Mouse (Mus musculus) spleen, postnatal 36 days (tissue): Measurements from ENCODE around the gene Cxcr6.
A peak's percentile ranks its signal among the peaks of the same experiment; 100 is the strongest.

ENCODE experiments used
- DNase-seq, 2 experiments: peaks; one replicate each; pipeline ENCODE4 v3.0.0; 2022; ENCODE audit warnings: low spot score in 2 of 2, mixed read lengths in 1 of 2

Gene Cxcr6

DNA sequence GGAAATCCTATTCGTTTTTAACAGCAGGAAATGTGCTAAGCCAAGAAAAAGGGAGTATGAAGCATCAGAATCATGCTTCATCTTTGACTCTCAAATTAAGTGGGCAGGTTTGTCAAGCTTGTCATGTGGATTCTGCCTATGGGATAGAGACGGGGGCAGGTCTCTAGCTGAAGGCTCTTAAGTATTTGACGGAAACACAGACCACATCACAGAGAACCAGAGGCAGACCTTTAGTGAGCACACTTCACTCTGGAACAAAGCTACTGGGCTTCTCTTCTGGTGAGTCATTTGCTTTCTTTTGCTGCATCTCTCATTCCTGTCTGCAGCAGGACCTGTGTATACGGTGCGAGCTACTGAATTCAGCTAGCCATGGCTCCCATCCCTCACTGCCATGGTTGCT is at the start of gene Cxcr6:
TSS of gene Cxcr6 (plus strand) at position 209 of the 400 bp plus-strand sequence.
- peak in 1 of 2 experiments; percentile 16 for DNase-seq

DNA sequence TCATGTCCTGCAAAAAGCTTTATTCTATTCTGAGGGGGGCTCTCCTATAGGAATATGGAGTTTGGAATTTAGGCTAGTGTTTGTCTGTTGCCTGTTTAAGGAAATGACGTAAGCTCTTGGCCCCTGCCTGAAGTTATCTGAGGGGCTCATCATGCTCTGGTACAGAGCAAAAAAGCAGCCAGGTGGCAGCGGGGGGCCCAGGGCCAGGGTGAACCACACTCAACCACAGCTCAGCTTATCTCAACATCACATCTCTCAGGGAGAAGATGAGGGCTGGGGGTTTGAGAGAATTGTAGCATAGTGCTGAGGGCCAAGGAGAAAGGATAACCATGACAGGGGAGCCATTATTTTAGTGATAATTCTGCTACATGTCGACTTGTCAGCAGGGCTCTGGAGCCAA is 49.5 kb upstream of the Cxcr6 start:
- DNase-seq, result peak in 1 of 2 experiments; percentile 11

DNA sequence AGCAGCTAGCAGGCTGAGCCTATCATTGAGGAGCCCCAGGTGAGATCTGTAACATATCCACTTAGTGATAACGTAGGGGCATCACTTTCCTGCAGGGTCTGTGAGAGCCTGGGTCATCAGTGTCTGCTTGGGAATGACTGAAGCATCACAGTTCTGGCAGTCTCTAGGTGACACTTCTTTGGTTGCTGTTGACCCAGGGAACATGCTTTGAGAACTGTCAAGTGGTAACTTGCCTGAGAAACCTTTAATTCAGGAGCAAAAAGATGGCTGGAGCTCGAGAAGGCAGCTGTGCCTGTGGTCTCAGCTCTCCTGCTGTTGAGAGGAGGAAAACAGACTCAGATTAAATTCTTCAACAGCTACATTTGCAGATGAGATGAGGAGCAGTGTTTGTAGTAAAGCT is 48.9 kb upstream of the Cxcr6 start:
- no peak for DNase-seq

- DNase-seq, result no peak
These were observed 48.1 kb upstream of the Cxcr6 start for GRCm38 (mm10) chr9:123758156-123758555.

DNA sequence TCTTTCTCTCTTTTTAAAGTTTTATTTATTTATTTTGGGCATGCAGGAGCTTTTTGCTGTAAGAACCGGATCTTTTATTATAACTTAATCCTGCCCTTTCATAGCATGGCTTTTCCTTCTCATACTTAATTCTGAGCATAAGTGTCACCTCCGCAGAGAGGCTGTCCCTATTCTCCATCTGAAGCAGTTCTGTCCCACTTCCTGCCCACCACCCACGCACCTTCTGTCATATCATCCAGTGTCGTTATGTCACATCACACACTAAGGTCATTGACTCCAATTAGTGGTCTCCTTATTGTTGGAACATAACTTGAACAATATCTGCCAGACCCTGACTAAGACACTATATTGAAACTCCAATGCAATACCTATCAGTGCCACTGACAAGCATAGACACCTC is 47.6 kb upstream of the Cxcr6 start:
- DNase-seq, result no peak

- DNase-seq, result no peak
These were observed 45.5 kb upstream of the Cxcr6 start for GRCm38 (mm10) chr9:123760806-123761205.

- peak; percentile 77 to 82 for DNase-seq
These were observed 43.4 kb upstream of the Cxcr6 start for GRCm38 (mm10) chr9:123762886-123763285.

DNA sequence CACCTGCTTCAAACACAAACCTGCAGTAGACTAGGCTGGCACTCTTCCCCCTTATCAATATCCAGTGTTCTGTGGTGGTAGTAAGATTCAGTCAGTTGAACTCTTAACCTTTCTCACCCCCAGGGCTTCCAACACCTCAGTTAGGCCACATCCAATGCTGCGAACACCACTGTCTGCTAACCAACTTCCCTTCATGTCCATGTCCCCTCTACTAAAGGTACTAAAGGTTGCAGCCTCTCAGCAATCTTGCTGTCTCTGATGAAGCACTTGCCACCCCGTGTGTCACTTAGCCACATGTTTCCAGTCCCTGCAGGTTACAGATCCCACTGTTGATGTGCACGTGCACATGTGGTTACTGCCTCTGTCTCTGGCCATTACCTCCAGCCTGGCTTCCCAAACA is 42.5 kb upstream of the Cxcr6 start:
- DNase-seq, result no peak

DNA sequence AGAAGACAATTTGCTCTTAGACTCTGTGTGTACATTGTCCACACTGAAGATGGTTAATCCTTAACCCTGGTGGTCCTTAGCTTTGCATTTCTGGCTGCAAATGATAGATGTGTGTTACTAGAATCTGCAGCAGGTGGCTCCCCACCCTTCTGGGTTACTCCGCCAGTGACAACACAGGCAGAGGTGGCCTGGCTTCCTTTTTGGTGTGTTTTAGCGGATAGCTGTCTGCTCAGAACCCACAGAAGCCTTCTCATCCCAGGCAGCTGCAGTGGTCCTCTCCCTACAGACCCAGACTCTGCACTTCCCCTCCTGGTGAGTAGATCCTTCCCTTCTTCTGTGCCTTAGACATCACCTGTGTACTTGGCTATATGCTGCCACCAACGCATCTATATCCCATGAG is 39.3 kb upstream of the Cxcr6 start:
- DNase-seq, result no peak

GRCm38 (mm10) chr9:123768443-123768842 is 37.8 kb upstream of the Cxcr6 start:
- DNase-seq, result no peak

GRCm38 (mm10) chr9:123769532-123769931 is 36.7 kb upstream of the Cxcr6 start:
- DNase-seq, result peak; percentile 35 to 43

DNA sequence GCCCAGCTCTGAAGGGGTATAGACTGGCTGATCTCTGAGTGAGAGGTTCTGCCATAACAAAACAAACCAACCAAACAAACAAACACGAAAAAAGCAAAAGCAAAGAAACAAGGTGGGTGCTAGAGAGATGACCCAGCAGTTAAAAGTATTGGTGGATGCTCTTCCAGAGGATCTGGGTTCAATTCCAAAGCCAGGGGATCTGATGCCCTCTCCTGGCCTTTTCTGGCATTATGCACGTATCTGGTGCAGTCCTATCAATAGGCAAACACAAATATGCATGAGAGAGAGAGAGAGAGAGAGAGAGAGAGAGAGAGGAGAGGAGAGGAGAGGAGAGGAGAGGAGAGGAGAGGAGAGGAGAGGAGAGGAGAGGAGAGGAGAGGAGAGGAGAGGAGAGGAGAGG is 33.0 kb upstream of the Cxcr6 start:
- DNase-seq, result peak; percentile 38 to 40

DNA sequence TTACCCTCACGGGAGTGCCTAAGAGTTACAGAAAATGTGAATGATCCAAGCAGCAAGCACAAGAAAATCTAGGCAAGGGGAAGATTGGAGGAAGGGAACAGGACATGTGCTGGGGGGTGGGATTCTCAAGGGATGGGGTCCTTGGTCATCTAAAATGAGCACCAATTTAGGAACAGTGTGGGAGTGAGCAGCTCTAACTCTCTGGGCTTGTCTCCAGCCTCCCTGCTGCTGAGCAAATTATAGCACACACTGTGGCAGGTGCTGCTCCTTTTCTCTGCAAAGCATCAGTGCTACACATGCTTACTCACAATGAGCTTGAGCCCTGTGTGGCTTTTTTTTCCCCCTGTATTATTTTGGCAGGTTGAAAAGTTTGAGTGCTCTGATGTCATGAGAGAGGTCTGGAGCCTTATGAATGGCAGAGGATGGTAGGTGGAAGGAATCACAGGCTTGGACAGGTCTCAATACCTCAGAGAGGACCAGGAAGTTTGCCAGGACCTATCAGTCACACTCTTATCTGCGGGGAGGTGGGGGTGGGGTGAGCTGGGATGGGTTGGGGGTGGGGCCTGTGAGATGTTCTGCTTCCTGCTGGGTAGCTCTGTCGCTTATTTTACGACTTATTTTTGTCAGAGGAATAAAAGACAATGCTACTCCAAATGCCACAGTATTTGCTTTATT is 17.3 kb upstream of the Cxcr6 start:
- no peak for DNase-seq

- peak; percentile 33 to 37 for DNase-seq
These were observed 10.1 kb upstream of the Cxcr6 start for GRCm38 (mm10) chr9:123796174-123796573.

DNA sequence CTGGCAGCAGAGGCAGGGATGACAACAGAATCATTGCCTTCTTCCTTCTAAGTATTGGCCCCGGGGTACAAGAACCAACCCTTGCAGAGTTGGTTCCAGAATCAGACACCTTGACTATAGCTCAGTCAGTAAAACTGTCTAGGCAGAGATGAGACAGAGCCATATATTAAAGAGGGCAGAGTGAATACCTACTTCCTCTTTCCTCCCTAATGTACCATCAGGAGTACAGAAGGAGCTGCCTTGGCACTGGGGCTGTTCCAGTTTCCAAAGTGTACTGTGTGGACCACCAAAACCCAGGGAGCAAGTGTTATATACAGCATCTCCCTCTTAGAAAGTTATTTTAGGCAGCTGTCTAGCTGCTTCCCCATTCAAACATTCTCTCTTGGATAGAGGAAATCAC is 4.7 kb upstream of the Cxcr6 start:
- no peak for DNase-seq

DNA sequence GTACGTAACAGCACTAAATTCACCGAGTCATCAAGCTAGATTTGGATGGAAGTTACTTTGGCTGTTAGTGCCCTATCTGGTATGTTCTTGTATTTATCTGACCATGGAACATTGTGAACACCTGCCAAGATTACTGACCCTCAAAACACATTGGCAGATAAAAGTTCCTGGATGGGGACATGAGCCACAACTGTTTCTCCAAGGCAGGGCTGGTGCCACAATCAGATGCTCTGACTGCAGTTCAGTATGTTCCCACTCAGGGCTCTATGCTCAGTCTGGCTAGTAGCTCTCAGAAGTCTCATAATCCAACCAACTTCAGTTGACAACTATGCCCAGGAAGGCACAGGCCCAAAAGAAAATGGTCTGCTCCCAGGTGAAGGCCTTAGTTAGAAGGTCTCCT is 3.9 kb upstream of the Cxcr6 start:
- DNase-seq, result no peak

- DNase-seq, result no peak
These were observed 3.4 kb upstream of the Cxcr6 start for GRCm38 (mm10) chr9:123802896-123803295.

DNA sequence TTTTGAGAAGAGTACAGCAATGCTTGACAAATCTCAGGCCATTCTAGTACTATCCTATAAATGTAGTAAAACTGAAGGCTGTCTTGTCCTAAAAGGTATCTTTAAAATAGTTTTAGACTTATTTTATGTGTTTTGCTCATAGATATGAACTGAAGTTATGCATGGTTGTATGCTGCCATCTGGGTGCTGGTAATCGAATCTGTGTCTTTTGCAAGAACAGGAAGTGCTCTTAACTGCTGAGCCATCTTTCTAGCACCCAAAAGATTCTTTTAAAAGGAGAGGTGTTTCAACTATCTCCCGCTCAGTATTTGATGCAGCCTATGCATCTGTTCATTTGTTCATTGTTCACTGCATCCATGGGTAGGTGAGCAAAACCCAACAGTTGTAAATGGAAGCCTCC is 1.0 kb upstream of the Cxcr6 start:
- DNase-seq, result no peak

GRCm38 (mm10) chr9:123808583-123808982 is 2.3 kb downstream of the Cxcr6 start:
- no peak for DNase-seq

DNA sequence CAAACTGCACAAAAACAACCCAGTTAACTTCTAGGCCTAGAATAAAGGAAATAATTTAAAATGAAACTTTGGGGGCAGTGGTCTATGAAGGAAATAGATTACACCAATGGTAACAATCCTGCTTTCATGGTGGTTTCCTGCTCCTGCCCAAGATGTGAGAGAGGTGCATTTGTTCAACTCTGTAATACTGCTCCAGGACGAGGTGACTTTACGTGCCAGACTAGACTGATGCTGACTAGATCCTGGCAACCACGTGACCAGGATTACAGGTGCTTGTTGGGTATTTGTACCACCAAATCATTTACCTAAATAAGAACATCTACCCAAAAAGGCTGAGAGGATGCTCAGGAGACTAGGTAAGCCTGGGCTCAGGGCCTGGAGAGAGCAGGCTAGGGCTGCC is 5.6 kb downstream of the Cxcr6 start:
- no peak for DNase-seq

- DNase-seq, result peak; percentile 25 to 39
These were observed 8.1 kb downstream of the Cxcr6 start for GRCm38 (mm10) chr9:123814326-123814725.

DNA sequence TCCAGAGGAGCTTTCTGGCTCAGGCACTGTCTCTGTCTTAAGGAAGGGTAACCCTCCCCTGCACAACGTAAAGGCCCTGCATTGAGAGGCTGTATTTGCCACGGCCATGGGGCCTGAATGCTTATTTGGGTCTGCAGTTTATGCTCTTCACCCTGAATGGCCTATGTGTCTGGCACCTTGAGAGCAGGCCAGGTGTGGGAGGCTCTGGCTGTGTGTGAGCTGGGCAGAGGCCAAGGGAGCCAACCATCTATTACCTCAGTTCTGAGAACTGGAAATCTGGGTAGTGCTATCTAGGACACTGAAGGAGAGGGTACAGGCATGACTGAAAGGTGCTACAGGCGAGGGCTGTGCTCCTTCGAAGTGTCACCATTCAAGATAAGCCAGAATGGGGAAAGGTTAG is 8.5 kb downstream of the Cxcr6 start:
- no peak for DNase-seq

DNA sequence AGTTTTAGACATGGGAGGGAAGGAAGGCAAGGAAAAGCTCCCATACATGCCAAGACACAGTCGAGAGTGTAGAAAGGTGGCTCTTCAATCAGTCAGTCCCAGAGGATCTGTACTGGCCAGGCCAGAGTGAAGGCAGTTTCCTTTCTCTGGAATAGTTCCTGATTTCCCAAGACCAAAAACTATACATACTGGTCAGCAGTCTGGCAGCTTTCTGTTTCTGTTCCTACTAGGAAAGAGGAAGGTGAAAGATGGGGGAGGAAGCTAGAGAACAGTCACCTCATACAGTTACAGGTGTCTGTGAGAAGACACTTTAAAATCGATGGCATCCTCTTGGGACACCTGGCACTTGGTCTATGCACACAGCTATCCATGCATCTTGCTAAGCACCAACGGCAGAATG is 9.2 kb downstream of the Cxcr6 start:
- DNase-seq, result no peak

GRCm38 (mm10) chr9:123815996-123816395 is 9.7 kb downstream of the Cxcr6 start:
- no peak for DNase-seq
